Mouse (Mus musculus) testis, postnatal 14 days (tissue): ENCODE data around the gene Lipe.

Experiments used
- DNase-seq: peaks from one replicate; pipeline ENCODE4 v3.0.0; 2021; ENCODE audit warnings: low spot score

Gene Lipe

GRCm38 (mm10) chr7:25385850-25386555 is 12.5 kb downstream of the Lipe start:
- peak; percentile 57 for DNase-seq

DNA sequence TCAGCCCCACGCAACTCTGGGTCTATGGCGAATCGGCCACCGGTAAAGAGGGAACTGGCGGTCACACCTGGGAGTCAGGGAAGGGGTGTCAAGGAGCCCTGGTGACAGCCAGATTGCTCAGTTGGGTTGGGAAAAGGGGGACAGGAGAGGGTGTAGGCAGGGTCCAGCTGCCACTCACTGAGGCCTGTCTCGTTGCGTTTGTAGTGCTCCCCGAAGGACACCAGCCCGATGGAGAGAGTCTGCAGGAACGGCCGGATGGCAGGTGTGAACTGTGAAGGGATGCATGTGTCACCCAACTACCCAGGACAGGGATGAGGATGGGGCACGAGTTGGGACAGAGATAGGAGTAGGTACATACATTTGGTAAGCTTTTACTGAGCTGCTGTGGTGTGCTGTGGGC is 13.3 kb downstream of the Lipe start:
- DNase-seq: no peak

- DNase-seq: no peak
Measured at GRCm38 (mm10) chr7:25384818-25385217, 13.7 kb downstream of the Lipe start.

DNA sequence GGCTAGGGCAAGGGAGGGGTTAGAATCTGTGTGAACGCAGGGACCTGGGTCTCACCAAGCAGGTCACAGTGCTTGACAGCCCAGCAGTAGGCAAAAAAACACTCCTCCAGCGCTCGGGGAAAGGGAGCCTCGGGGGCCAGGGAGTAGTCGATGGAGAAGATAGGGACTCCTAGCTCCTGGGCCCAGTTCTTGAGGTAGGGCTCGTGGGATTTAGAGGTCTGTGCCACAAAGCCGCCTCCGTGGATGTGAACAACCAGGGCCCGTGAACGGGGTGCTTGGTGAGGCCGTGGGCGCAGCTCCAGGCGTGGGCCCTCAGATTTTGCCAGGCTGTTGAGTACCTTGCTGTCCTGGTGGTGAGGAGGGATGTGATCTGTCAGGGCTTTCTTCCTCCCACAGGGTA is 14.2 kb downstream of the Lipe start:
- DNase-seq: no peak

GRCm38 (mm10) chr7:25383891-25384290 is 14.6 kb downstream of the Lipe start:
- DNase-seq: no peak

GRCm38 (mm10) chr7:25383385-25383784 is 15.1 kb downstream of the Lipe start:
- no peak for DNase-seq

DNA sequence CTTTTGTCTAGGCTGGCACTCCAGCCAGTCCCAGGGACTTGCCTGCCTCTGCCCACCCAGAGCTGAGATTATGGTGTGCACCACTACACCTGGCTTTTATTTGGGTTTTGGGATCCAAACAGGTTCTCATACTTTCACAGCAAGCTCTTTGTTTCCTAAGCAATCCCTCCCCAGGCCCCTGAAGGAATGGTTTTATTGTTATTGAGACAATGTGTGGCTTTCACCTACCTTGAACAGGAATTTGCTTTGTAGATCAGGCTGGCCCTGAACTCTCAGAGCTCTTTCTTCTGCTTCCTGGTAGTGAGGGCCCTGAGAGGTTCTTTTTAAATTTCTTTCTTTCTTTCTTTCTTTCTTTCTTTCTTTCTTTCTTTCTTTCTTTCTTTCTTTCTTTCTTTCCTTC is 16.0 kb downstream of the Lipe start:
- DNase-seq: no peak

DNA sequence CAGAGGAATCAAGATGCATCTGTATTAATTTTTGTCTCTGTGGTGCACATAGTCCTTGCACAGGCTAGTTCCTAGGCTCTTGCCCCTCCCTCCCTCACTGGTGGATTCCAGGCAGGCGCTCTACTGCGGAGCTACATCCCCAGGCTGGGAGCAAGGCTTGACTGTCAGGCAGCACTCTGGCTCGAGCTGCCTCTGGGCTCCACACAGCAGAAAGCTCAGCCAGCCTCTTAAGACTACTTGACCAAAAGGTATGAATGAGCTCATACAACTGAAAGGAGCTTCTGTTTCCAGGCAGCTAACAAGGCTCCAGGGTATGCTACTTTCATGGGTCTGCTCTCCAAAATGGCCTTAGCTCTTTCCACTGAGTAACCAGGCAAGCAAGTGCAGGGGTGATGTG is 17.2 kb downstream of the Lipe start:
- no peak for DNase-seq

DNA sequence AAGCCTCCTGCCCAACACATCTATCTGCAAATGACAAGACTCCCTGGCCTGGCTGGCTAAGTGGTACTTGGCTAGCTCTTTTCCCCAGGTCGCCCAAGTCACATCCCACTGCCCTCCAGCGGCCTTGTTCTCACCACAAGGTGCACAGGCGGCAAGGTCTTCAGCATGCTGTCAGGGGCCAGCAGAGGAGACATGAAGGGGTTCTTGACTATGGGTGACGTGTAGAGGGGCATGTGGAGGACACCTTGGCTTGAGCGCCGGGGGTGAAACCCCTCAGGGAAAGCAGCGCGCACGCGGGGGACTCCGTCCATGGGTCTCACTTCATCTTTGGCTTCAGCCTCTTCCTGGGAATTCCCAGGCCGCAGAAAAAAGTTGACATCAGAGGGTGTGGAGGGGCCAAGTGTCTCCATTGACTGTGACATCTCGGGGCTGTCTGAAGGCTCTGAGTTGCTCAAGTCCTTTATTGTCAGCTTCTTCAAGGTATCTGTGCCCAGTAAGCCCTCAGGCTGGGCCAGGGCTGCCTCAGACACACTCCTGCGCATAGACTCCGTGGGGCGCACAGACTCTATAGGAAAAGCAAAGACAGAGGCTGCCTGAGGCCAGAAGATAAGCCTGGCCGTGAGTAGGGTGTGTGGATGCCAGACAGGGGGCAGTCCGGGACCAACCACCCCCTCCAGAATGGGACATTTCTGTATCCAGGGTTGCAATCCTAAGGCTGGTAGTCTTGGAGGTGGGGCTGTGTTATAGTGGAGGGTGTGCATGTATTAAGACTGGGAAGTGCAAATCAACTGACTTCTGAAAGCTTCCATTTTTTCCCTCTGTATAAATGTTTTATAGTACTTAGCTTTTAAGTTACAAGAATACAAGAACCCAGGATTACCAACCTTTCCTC is 17.9 kb downstream of the Lipe start:
- no peak for DNase-seq

GRCm38 (mm10) chr7:25379551-25380351 is 18.8 kb downstream of the Lipe start:
- DNase-seq: no peak

- DNase-seq: no peak
Measured at GRCm38 (mm10) chr7:25378181-25379100, 20.1 kb downstream of the Lipe start.

GRCm38 (mm10) chr7:25377100-25377700 is 21.3 kb downstream of the Lipe start:
- no peak for DNase-seq

DNA sequence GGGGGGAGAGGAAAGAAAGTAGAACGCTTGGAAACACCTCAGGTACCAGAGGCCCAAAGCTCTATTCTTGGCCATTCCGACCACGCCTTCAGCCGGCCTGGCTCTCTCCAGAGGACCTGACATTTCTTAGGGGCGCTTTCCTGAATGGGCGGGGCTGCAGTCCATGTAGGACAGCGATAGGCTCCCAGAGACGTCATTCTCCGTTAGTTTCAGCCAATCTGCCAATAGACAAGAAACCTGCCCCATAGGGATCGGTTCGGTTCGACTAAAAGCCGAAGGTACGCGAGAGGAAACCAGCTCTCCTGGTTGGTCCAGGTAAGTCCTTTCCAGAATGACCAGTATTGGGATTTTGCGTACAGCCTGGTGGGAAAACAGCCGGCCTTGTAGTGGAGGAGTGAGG is 22.0 kb downstream of the Lipe start:
- DNase-seq: peak; percentile 79

- DNase-seq: no peak
Measured at GRCm38 (mm10) chr7:25372441-25372840, 26.1 kb downstream of the Lipe start.

GRCm38 (mm10) chr7:25369058-25369749 is 29.3 kb downstream of the Lipe start, which contains the start of gene Cnfn:
TSS of gene Cnfn (minus strand) at chr7:25369724.
- no peak for DNase-seq

- no peak for DNase-seq
Measured at GRCm38 (mm10) chr7:25368333-25368732, 30.2 kb downstream of the Lipe start.

GRCm38 (mm10) chr7:25367632-25368293 is 30.7 kb downstream of the Lipe start:
- no peak for DNase-seq

GRCm38 (mm10) chr7:25365937-25366625 is 32.4 kb downstream of the Lipe start:
- no peak for DNase-seq

DNA sequence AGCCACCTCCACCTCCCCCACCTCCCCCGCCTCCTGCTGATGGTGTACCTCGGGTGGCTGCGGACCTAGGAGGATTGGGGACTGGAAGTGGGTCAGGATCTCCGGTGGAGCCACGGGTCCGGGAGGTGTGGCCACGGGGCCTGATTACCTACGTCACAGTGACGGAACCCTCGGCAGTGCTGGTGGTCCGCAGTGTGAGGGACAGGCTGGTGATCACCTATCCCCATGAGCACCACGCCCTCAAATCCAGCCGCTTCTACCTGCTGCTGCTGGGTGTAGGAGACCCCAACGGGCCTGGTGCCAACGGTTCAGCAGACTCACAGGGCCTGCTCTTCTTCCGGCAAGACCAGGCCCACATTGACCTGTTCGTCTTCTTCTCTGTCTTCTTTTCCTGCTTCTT is 34.9 kb downstream of the Lipe start:
- DNase-seq: no peak
